9 mouse cellular contexts compared by ENCODE assay signal in genomic region chr2:165529106-165529505, GRCm38 (mm10). TPM values are rescaled to one million over a fixed set of nuclear protein-coding genes. Genes with fewer than 3 reads are reported as not detected.
DNase-seq lines count a peak whose midpoint lies in the region; ATAC-seq and TF ChIP-seq lines count a peak whose summit lies in the region.
"Had no signal": no experiment of that assay in that cellular context is flagged by ENCODE, and none has a peak within 500 bp of the region (broad histone marks: within the 10 kb centered on the region; RNA-seq: fewer than 3 reads in every experiment).

No protein-coding gene starts in this region.

- H3K9ac ChIP-seq in liver, embryonic 12.5 days = no peak overlapping the region
- no peak overlapping the region for H3K9ac ChIP-seq in hindbrain, embryonic 14.5 days
- no peak overlapping the region for H3K9ac ChIP-seq in liver, postnatal 0 days (replicated peaks)
- H3K9ac ChIP-seq: stomach, embryonic 15.5 days had no signal

- no peak overlapping the region for H3K4me3 ChIP-seq in liver, embryonic 12.5 days
- H3K4me3 ChIP-seq in hindbrain, embryonic 14.5 days (replicated peaks; ENCODE audit: low read length) = no peak overlapping the region
- no peak overlapping the region for H3K4me3 ChIP-seq in liver, postnatal 0 days (ENCODE audit: low read depth, low read length)
- H3K4me3 ChIP-seq: stomach, embryonic 15.5 days had no signal

- no peaks in the 10 kb centered on the region for H3K4me1 ChIP-seq in liver, embryonic 12.5 days
- H3K4me1 ChIP-seq in hindbrain, embryonic 14.5 days (replicated peaks; ENCODE audit: control insufficient read depth, insufficient read depth, low read length) = 0 out of 2 replicates have a peak, but pooled peaks cover 2% of the 10 kb centered on the region
- no peaks in the 10 kb centered on the region for H3K4me1 ChIP-seq in liver, postnatal 0 days (ENCODE audit: insufficient read depth)
- H3K4me1 ChIP-seq: stomach, embryonic 15.5 days had no signal

- WGBS in liver, embryonic 12.5 days (ENCODE audit: insufficient replicate concordance) = 18% methylated on average over 8 of the region's 8 CpGs
- 23% methylated on average over 8 of the region's 8 CpGs for WGBS in hindbrain, embryonic 14.5 days
- 16% methylated on average over 8 of the region's 8 CpGs for WGBS in liver, postnatal 0 days (ENCODE audit: insufficient replicate concordance)

- H3K27me3 ChIP-seq in liver, embryonic 12.5 days (replicated peaks) = peaks cover 8% of the 10 kb centered on the region; the same call in 1 of the 2 replicates
- H3K27me3 ChIP-seq in hindbrain, embryonic 14.5 days (ENCODE audit: control insufficient read depth, insufficient read depth, low read length) = no peaks in the 10 kb centered on the region
- H3K27me3 ChIP-seq in liver, postnatal 0 days (ENCODE audit: insufficient read depth, low read length) = 0 out of 2 replicates have a peak, but pooled peaks cover 3% of the 10 kb centered on the region
- H3K27me3 ChIP-seq: stomach, embryonic 15.5 days had no signal

- ATAC-seq in liver, embryonic 12.5 days = no peak
- no peak for ATAC-seq in hindbrain, embryonic 14.5 days (ENCODE audit: low FRiP score)
- ATAC-seq in liver, postnatal 0 days = no peak

- no peak overlapping the region for H3K27ac ChIP-seq in liver, embryonic 12.5 days
- no peak overlapping the region for H3K27ac ChIP-seq in hindbrain, embryonic 14.5 days
- no peak overlapping the region for H3K27ac ChIP-seq in liver, postnatal 0 days (ENCODE audit: low read depth)
- H3K27ac ChIP-seq: stomach, embryonic 15.5 days had no signal

- no peaks in the 10 kb centered on the region for H3K9me3 ChIP-seq in liver, embryonic 12.5 days (replicated peaks)
- H3K9me3 ChIP-seq in hindbrain, embryonic 14.5 days (ENCODE audit: control insufficient read depth, low read length) = no peaks in the 10 kb centered on the region
- H3K9me3 ChIP-seq in liver, postnatal 0 days (ENCODE audit: low read length) = no peaks in the 10 kb centered on the region
- H3K9me3 ChIP-seq: stomach, embryonic 15.5 days had no signal

- DNase-seq in liver = peak; percentile 58
- peak; percentile 38 for DNase-seq in adrenal gland, adult 2 months
- DNase-seq in embryo, embryonic 10 days (ENCODE audit: low spot score) = peak; percentile 87
- DNase-seq in hindbrain, embryonic 14.5 days (ENCODE audit: low spot score) = peak; percentile 88
- peak; percentile 65 for DNase-seq in liver, postnatal 0 days
- DNase-seq in retina, adult 2 months (ENCODE audit: low read depth, low spot score) = peak; percentile 28
- peak; percentile 56 for DNase-seq in urinary bladder, postnatal 14 days (ENCODE audit: low spot score)

- TF ChIP-seq CTCF in liver, postnatal 0 days (IDR thresholded peaks at IDR 0.05; ENCODE audit: low read depth) = peak; percentile 95

- H3K36me3 ChIP-seq in liver, embryonic 12.5 days = no peaks in the 10 kb centered on the region
- no peaks in the 10 kb centered on the region for H3K36me3 ChIP-seq in hindbrain, embryonic 14.5 days (replicated peaks; ENCODE audit: control insufficient read depth, insufficient read depth)
- no peaks in the 10 kb centered on the region for H3K36me3 ChIP-seq in liver, postnatal 0 days (replicated peaks; ENCODE audit: insufficient read depth, low read length)
- H3K36me3 ChIP-seq: stomach, embryonic 15.5 days had no signal

- no peak for TF ChIP-seq EP300 in liver, postnatal 0 days (IDR thresholded peaks at IDR 0.05; ENCODE audit: low read depth)

- H3K4me2 ChIP-seq in liver, embryonic 12.5 days = no peak overlapping the region
- no peak overlapping the region for H3K4me2 ChIP-seq in hindbrain, embryonic 14.5 days (replicated peaks)
- no peak overlapping the region for H3K4me2 ChIP-seq in liver, postnatal 0 days (ENCODE audit: low read depth, low read length)
- H3K4me2 ChIP-seq: stomach, embryonic 15.5 days had no signal

RNA-seq across cellular contexts. Expression of gene Slc2a10, which starts 25.5 kb away (rescaled TPM):
- polyA plus RNA-seq in liver, embryonic 12.5 days (2016; fragmentation: Nextera tagmentation; extraction: Ambion mirVana) = 0.72 and 1.1 TPM in 2 replicates
- total RNA-seq in adrenal gland, adult 2 months (2021) = 1 to 10 TPM in 1 of 2 experiments, under 1 TPM in 1; 0.35 to 1.2 TPM
- 1.5 and 1.8 TPM in 2 replicates for polyA plus RNA-seq in adrenal gland, adult 2 months (2012; rRNA removed)
- polyA plus RNA-seq in hindbrain, embryonic 14.5 days (2014; fragmentation: Nextera tagmentation; extraction: Ambion mirVana) = 2.2 and 2.6 TPM in 2 replicates
- 0.13 and 0.34 TPM in 2 replicates for polyA plus RNA-seq in liver, postnatal 0 days (2015; fragmentation: Nextera tagmentation; extraction: Ambion mirVana)

RNA-seq across cellular contexts. Expression of gene Trp53rka, which starts 36.0 kb away (rescaled TPM):
- polyA plus RNA-seq in liver, embryonic 12.5 days (2016; fragmentation: Nextera tagmentation; extraction: Ambion mirVana) = 19.0 and 19.4 TPM in 2 replicates
- total RNA-seq in adrenal gland, adult 2 months (2021) = 10 to 100 TPM; 10.4 to 12.7 TPM
- polyA plus RNA-seq in adrenal gland, adult 2 months (2012; rRNA removed) = 20.3 and 20.8 TPM in 2 replicates
- polyA plus RNA-seq in hindbrain, embryonic 14.5 days (2014; fragmentation: Nextera tagmentation; extraction: Ambion mirVana) = 40.0 and 44.4 TPM in 2 replicates
- 8.8 and 9.1 TPM in 2 replicates for polyA plus RNA-seq in liver, postnatal 0 days (2015; fragmentation: Nextera tagmentation; extraction: Ambion mirVana)

RNA-seq across cellular contexts. Expression of gene Slc13a3, which starts 56.1 kb away (rescaled TPM):
- 3.6 and 3.8 TPM in 2 replicates for polyA plus RNA-seq in liver, embryonic 12.5 days (2016; fragmentation: Nextera tagmentation; extraction: Ambion mirVana)
- total RNA-seq in adrenal gland, adult 2 months (2021) = 1 to 10 TPM in 1 of 2 experiments, under 1 TPM in 1; 0.97 to 2.3 TPM
- 2.4 and 2.8 TPM in 2 replicates for polyA plus RNA-seq in adrenal gland, adult 2 months (2012; rRNA removed)
- 5.9 and 7.5 TPM in 2 replicates for polyA plus RNA-seq in hindbrain, embryonic 14.5 days (2014; fragmentation: Nextera tagmentation; extraction: Ambion mirVana)
- 46.2 and 49.5 TPM in 2 replicates for polyA plus RNA-seq in liver, postnatal 0 days (2015; fragmentation: Nextera tagmentation; extraction: Ambion mirVana)

Comparison
In these comparisons a context has a peak if more than half of its experiments do, and no peak if none do; other contexts are left out.
1. DNase-seq: peak in every context shown above with its lines; median percentile 88 in hindbrain, embryonic 14.5 days; 87 in embryo, embryonic 10 days; 65 in liver, postnatal 0 days; 58 in liver; 56 in urinary bladder, postnatal 14 days; 38 in adrenal gland, adult 2 months; 28 in retina, adult 2 months.